Mouse (Mus musculus) ES-E14 (cell line): ENCODE measurements at regions not wholly inside any gene's neighbourhood (a gene's known extent, or its start where the extent isn't known, plus 50 kb on each side); places are given as distances from the start of the nearest gene placed in this dataset.
A peak's percentile ranks its signal among the peaks of the same experiment; 100 is the strongest.

Source experiments
- DNase-seq: peaks from one replicate; pipeline ENCODE4 v3.0.0-alpha.2; 2013; ENCODE audit warnings: low read depth, low spot score
- H3K27ac ChIP-seq: 2 replicates; pipeline ENCODE4 v1.5.1; 2012; ENCODE audit warnings: low read depth, mild to moderate bottlenecking, low read length, moderate library complexity, mixed read lengths; ENCODE audit not compliant: poor library complexity, insufficient read depth, severe bottlenecking
- H3K36me3 ChIP-seq: 2 replicates; pipeline ENCODE4 v1.6.1; 2012; ENCODE audit warnings: mild to moderate bottlenecking, low read length, moderate library complexity, mixed read lengths; ENCODE audit not compliant: control insufficient read depth, poor library complexity, insufficient read depth, severe bottlenecking
- H3K4me1 ChIP-seq, 2 experiments: fragments of 150-350 bp in 1 of 2; sonication (generic) in 1 of 2; 2 replicates each; pipeline ENCODE4 v1.6.1; 2012; ENCODE audit warnings: low read length in 2 of 2, mild to moderate bottlenecking in 1 of 2, mixed read lengths in 1 of 2; ENCODE audit not compliant: control insufficient read depth in 2 of 2, insufficient read depth in 2 of 2, poor library complexity in 1 of 2
- H3K4me3 ChIP-seq, 2 experiments: fragments of 150-350 bp in 1 of 2; sonication (generic) in 1 of 2; 2 replicates each; pipeline ENCODE4 v1.5.1; 2012; ENCODE audit warnings: low read length in 2 of 2, low read depth in 1 of 2, mild to moderate bottlenecking in 1 of 2, mixed read lengths in 1 of 2; ENCODE audit not compliant: insufficient read depth in 1 of 2, poor library complexity in 1 of 2, severe bottlenecking in 1 of 2
- H3K9ac ChIP-seq: 2 replicates; pipeline ENCODE4 v1.6.1; 2012; ENCODE audit warnings: low read depth, mild to moderate bottlenecking, low read length, mixed read lengths; ENCODE audit not compliant: poor library complexity, insufficient read depth, severe bottlenecking
- H3K9me3 ChIP-seq: fragments of 150-350 bp; sonication (generic); 2 replicates; pipeline ENCODE4 v1.6.1; 2012; ENCODE audit warnings: low read depth, mild to moderate bottlenecking, low read length; ENCODE audit not compliant: control insufficient read depth, insufficient read depth
- CHD2 ChIP-seq: IDR thresholded peaks from 2 replicates; pipeline ENCODE4 v1.6.1; 2014; ENCODE audit warnings: mild to moderate bottlenecking, low read depth, low read length, inconsistent platforms
- HCFC1 ChIP-seq: IDR thresholded peaks from 2 replicates; pipeline ENCODE4 v1.6.1; 2012; ENCODE audit warnings: low read length, inconsistent platforms, borderline replicate concordance; ENCODE audit not compliant: insufficient read depth
- MAFK ChIP-seq: IDR thresholded peaks from 2 replicates; pipeline ENCODE4 v1.6.1; 2014; ENCODE audit warnings: mild to moderate bottlenecking, low read depth, low read length, inconsistent platforms; ENCODE audit not compliant: insufficient read depth
- ZC3H11A ChIP-seq: IDR thresholded peaks from 2 replicates; pipeline ENCODE4 v1.6.1; 2012; ENCODE audit warnings: low read depth, mild to moderate bottlenecking, inconsistent platforms, low read length, borderline replicate concordance
- ZNF384 ChIP-seq: IDR thresholded peaks from 2 replicates; pipeline ENCODE4 v1.6.1; 2012; ENCODE audit warnings: low read depth, low read length, inconsistent platforms
- in situ Hi-C, 2 experiments: fragments of 600-800 bp; cut with MboI; formaldehyde crosslinking; loops; one replicate each; pipeline ENCODE4 v1.15.1; 2025; ENCODE audit warnings: low sequenced_read_pairs in 2 of 2, inconsistent platforms in 1 of 2; ENCODE audit not compliant: unreplicated experiment in 2 of 2

DNA sequence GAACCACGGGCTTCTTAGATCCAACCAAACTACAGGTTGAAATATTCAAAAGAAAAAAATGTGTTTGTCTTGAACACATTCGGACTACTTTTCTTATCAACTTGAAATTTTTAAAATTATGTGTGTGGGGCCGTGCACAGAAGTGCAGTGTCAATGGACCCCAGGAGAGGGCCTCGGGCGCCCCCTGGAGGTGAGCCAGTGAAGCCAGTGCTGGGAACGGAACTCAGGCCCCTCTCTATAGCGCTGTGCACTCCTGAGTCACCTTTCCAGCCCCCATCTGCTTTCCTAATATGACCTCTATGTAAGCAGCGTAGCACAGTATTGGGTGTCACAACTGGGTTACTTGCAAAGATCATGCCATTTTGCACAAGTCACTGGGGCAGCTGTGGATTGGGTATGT, 61.9 kb upstream of the Slc22a12 start:
- Histone ChIP-seq H3K9ac (no peak overlapping the region), H3K4me3 (peak overlapping the region in 1 of 2 experiments; percentile 18; a peak in 1 of 4 replicates), H3K27ac (no peak overlapping the region), H3K4me1 (peaks cover 1 to 10% of the 10 kb centered on the region in 2 experiments; a peak in 3 of 4 replicates), H3K36me3 (no peaks in the 10 kb centered on the region), H3K9me3 (no peaks in the 10 kb centered on the region)
- DNase-seq = no peak
- in situ Hi-C loops = no loop called here
- TF ChIP-seq CHD2 = no peak
- TF ChIP-seq MAFK = no peak
- TF ChIP-seq ZC3H11A = no peak
- 0 out of 2 replicates have a peak, but pooled peaks have one; percentile 22 for TF ChIP-seq HCFC1

DNA sequence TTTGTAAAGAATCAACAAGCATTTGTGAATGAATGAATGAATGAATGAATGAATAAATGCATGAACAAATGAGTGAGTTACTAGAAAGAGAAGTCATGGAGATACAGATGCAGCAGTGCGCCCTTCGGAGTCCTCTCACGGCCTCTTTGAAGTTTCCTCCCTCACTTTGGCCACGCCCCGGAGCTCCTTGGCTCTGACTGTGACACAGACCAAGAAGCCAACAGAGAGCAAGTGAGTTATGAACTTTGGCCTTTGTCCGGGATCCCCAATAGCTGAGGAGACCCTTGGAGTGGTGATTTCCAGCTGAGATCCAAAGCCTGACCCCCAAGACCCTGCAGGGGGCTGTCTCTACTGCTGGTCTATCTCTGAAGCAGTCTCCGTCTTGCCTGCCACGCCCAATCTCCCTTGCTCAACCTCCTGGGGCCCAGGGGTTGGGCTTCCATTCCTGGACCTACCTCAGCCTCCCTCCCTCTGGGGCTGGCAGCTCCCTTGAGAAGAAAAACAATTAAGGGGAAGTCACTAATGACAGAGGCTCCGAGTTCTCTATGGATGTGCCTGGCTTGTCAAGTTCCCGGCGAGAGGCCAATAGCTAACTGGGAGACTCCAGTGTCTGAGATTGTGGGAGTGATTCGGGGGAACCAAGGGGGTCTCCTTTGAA, 58.2 kb upstream of the Slc22a12 start:
- Histone ChIP-seq H3K36me3 (no peaks in the 10 kb centered on the region), H3K9me3 (no peaks in the 10 kb centered on the region), H3K4me3 (no peak overlapping the region), H3K4me1 (peaks cover 0 to 10% of the 10 kb centered on the region in 2 experiments; a peak in 2 of 4 replicates), H3K27ac (no peak overlapping the region), H3K9ac (no peak overlapping the region)
- TF ChIP-seq ZNF384 (no peak), MAFK (no peak), ZC3H11A (no peak), CHD2 (no peak), HCFC1 (no peak)
- DNase-seq = peak; percentile 29
- in situ Hi-C loops = no loop called here

DNA sequence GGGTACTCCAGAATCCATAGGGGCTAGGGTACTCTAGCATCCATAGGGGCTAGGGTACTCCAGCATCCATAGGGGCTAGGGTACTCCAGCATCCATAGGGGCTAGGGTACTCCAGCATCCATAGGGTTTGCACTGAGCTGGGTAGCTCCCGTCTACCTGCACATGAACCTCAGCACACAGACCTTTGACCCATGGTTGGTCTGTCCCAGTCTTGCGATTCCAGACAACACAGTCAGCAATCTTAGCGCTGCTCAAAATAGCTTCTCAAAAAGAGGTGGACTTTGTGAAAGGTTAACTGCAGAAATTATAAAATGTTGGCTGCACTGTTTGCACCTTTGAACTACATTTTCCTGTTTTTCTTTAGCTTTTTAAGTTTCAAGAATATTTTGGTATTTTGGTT, 56.4 kb upstream of the Slc22a12 start:
- H3K4me1 ChIP-seq = peaks cover 0 to 10% of the 10 kb centered on the region in 2 experiments; a peak in 2 of 4 replicates
- H3K4me3 ChIP-seq = no peak overlapping the region
- no peaks in the 10 kb centered on the region for H3K36me3 ChIP-seq
- H3K27ac ChIP-seq = no peak overlapping the region
- no peaks in the 10 kb centered on the region for H3K9me3 ChIP-seq
- no peak for TF ChIP-seq HCFC1
- TF ChIP-seq CHD2 = no peak
- TF ChIP-seq ZNF384 = no peak
- TF ChIP-seq ZC3H11A = no peak
- no peak for TF ChIP-seq MAFK
- H3K9ac ChIP-seq = no peak overlapping the region
- no peak for DNase-seq
- in situ Hi-C loops = no loop called here

DNA sequence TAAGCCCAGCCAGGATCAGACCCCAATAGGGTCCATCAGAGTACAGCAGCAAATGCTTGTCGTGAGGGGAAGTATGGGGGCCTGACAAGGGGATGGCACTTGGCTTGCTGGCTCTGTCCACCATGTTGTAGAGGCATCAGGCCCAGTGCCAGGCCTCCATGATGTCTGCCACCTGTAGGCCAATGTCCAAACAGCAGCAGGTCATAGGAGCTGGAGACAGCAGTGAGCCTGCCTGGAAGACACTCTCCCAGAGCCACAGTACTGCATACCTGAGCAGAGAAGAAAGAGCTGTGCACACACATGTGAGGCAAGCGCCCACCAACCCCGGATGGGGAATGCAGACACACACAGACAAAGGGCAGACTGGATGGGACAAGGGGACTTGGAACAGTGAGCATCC, 55.4 kb upstream of the Slc22a12 start:
- in situ Hi-C loops = no loop called here
- Histone ChIP-seq H3K9ac (no peak overlapping the region), H3K9me3 (no peaks in the 10 kb centered on the region), H3K27ac (no peak overlapping the region), H3K36me3 (no peaks in the 10 kb centered on the region), H3K4me3 (no peak overlapping the region), H3K4me1 (peaks cover 0 to 10% of the 10 kb centered on the region in 2 experiments; a peak in 2 of 4 replicates)
- no peak for TF ChIP-seq ZNF384
- TF ChIP-seq HCFC1 = no peak
- no peak for DNase-seq

DNA sequence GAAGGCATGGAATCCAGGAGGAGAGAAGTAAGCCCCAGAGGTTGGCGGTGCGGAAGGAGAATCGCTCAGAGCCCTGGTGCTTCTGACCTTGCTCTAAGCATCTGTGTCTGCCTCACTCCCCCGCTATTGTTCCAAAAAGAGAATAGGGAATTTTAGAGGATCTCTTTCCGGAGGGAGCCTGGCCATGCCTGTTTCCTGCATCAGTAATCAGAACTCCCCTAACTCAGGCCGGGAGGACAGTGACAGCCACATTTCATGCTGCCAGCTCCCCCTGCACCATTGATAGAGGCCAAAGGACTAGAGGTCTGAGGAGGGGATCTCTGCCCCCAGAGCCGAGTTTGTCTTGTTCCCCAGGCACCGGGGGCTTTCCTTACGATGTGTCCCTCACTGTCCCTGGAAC, 53.0 kb upstream of the Slc22a12 start:
- H3K27ac ChIP-seq = no peak overlapping the region
- no peak for DNase-seq
- no peaks in the 10 kb centered on the region for H3K9me3 ChIP-seq
- H3K9ac ChIP-seq = no peak overlapping the region; the same call in 1 of the 2 replicates
- no peaks in the 10 kb centered on the region for H3K4me1 ChIP-seq
- H3K4me3 ChIP-seq = no peak overlapping the region
- no peaks in the 10 kb centered on the region for H3K36me3 ChIP-seq
- in situ Hi-C loops = no loop called here
- TF ChIP-seq MAFK (no peak), ZNF384 (no peak), HCFC1 (no peak), CHD2 (no peak), ZC3H11A (no peak)
